Mouse (Mus musculus) limb, embryonic 12.5 days (tissue): ENCODE measurements around the gene Pcx. TPM values are rescaled to one million over a fixed set of nuclear protein-coding genes. Genes with fewer than 3 reads are reported as not detected.

Experiments
- microRNA-seq: library from miRNA; unstranded; fragments of <30 nt; microRNA quantifications from one replicate; pipeline ENCODE4, GENCODE M21; 2017
- polyA plus RNA-seq: library from polyadenylated mRNA; unstranded; fragments of >200 nt; fragmentation: Nextera tagmentation; extraction: Ambion mirVana; gene quantifications from 2 replicates; pipeline ENCODE4 v1.2.1, GENCODE M21; 2016

The Pcx gene
- polyA plus RNA-seq, 1 experiment from 2014 or later, result 20.6 TPM

Small RNA genes lying within 50 kb of the gene (microRNA-seq; reads per million reads assigned to microRNA genes)
- gene Mir6986, result not detected

Other genes starting within 250 kb of the Pcx start
- 9.1 and 11.6 TPM in 2 replicates for gene Ssh3, start 241.3 kb upstream of the Pcx start, polyA plus RNA-seq
- 12.6 and 12.9 TPM in 2 replicates for gene Ankrd13d, start 227.3 kb upstream of the Pcx start, polyA plus RNA-seq
- 15.6 and 16.1 TPM in 2 replicates for gene Grk2, start 204.2 kb upstream of the Pcx start, polyA plus RNA-seq
- gene Kdm2a, start 112.2 kb upstream of the Pcx start, polyA plus RNA-seq, result 56.3 and 63.9 TPM in 2 replicates
- gene Rhod, start 71.0 kb upstream of the Pcx start, polyA plus RNA-seq, result 39.2 and 55.1 TPM in 2 replicates
- 0.63 and 0.88 TPM in 2 replicates for gene Syt12, start 33.0 kb upstream of the Pcx start, polyA plus RNA-seq
- not detected in 2 replicates for gene 2010003K11Rik, start 11.9 kb upstream of the Pcx start, polyA plus RNA-seq
- gene Lrfn4, start 105.2 kb downstream of the Pcx start, polyA plus RNA-seq, result 12.1 and 15.4 TPM in 2 replicates
- 68.1 and 68.8 TPM in 2 replicates for gene Rce1, start 115.2 kb downstream of the Pcx start, polyA plus RNA-seq
- gene Gm960, start 188.2 kb downstream of the Pcx start, polyA plus RNA-seq, result 5.6 and 6.9 TPM in 2 replicates
- gene Sptbn2, start 200.7 kb downstream of the Pcx start, polyA plus RNA-seq, result 2.6 and 2.7 TPM in 2 replicates
- 111 and 116 TPM in 2 replicates for gene Rbm4b, start 246.0 kb downstream of the Pcx start, polyA plus RNA-seq